Mouse (Mus musculus) heart, adult 18-20 months (tissue): ENCODE results near the gene Cdk12. TPM values are rescaled to one million over a fixed set of nuclear protein-coding genes. Genes with fewer than 3 reads are reported as not detected.

ENCODE experiments used
- DNase-seq, 2 experiments: peaks; one replicate each; pipeline ENCODE4 v3.0.0; 2021 to 2022; ENCODE audit warnings: mixed read lengths in 1 of 2
- total RNA-seq, 2 experiments: library from RNA; stranded (reverse); gene quantifications; 2 replicates each; pipeline ENCODE4 v1.2.3; 2021

The Cdk12 gene
- total RNA-seq, 2 experiments from 2014 or later, result 18.2 to 22.1 TPM

GRCm38 (mm10) chr11:98253807-98254206 is 50.9 kb downstream of the Cdk12 start:
- no peak for DNase-seq

GRCm38 (mm10) chr11:98260706-98261479 is 58.0 kb downstream of the Cdk12 start:
- DNase-seq, result no peak

- DNase-seq, result peak; percentile 59 to 92
These were observed 62.2 kb downstream of the Cdk12 start for GRCm38 (mm10) chr11:98265039-98265438.

GRCm38 (mm10) chr11:98265891-98266290 is 63.0 kb downstream of the Cdk12 start:
- no peak for DNase-seq

- DNase-seq, result no peak
These were observed 64.0 kb downstream of the Cdk12 start for GRCm38 (mm10) chr11:98266699-98267402.

GRCm38 (mm10) chr11:98270066-98270465 is 67.2 kb downstream of the Cdk12 start:
- no peak for DNase-seq

GRCm38 (mm10) chr11:98270466-98270865 is 67.6 kb downstream of the Cdk12 start:
- no peak for DNase-seq

- no peak for DNase-seq
These were observed 80.9 kb downstream of the Cdk12 start for GRCm38 (mm10) chr11:98283740-98284139.

- DNase-seq, result no peak
These were observed 81.4 kb downstream of the Cdk12 start for GRCm38 (mm10) chr11:98284230-98284629.

- no peak for DNase-seq
These were observed 82.5 kb downstream of the Cdk12 start for GRCm38 (mm10) chr11:98285368-98285767.

GRCm38 (mm10) chr11:98287531-98287930 is 84.7 kb downstream of the Cdk12 start:
- no peak for DNase-seq

GRCm38 (mm10) chr11:98287961-98288360 is 85.1 kb downstream of the Cdk12 start:
- no peak for DNase-seq

- no peak for DNase-seq
These were observed 87.0 kb downstream of the Cdk12 start for GRCm38 (mm10) chr11:98289873-98290272.

GRCm38 (mm10) chr11:98290906-98291305 is 88.0 kb downstream of the Cdk12 start:
- no peak for DNase-seq

- no peak for DNase-seq
These were observed 90.2 kb downstream of the Cdk12 start for GRCm38 (mm10) chr11:98293070-98293469.

- DNase-seq, result peak; percentile 66 to 69
These were observed 91.5 kb downstream of the Cdk12 start for GRCm38 (mm10) chr11:98294188-98295012.

GRCm38 (mm10) chr11:98295013-98295585 is 92.2 kb downstream of the Cdk12 start:
- DNase-seq, result peak in 1 of 2 experiments; percentile 14

- no peak for DNase-seq
These were observed 93.4 kb downstream of the Cdk12 start for GRCm38 (mm10) chr11:98296277-98296676.

GRCm38 (mm10) chr11:98296916-98297315 is 94.1 kb downstream of the Cdk12 start:
- no peak for DNase-seq

GRCm38 (mm10) chr11:98297778-98298177 is 94.9 kb downstream of the Cdk12 start:
- no peak for DNase-seq

- peak; percentile 20 to 45 for DNase-seq
These were observed 95.8 kb downstream of the Cdk12 start for GRCm38 (mm10) chr11:98298484-98299205.
